Mouse (Mus musculus) erythroblast, embryonic 14.5 days (primary cell): Measurements from ENCODE around the gene Loxl4. TPM values are rescaled to one million over a fixed set of nuclear protein-coding genes. Genes with fewer than 3 reads are reported as not detected.

ENCODE experiments used
- H3K27me3 ChIP-seq: 2 replicates; pipeline ENCODE4 v1.6.1; 2012; ENCODE audit warnings: inconsistent platforms; ENCODE audit not compliant: control insufficient read depth
- H3K36me3 ChIP-seq: 2 replicates; pipeline ENCODE4 v1.6.1; 2012; ENCODE audit warnings: mild to moderate bottlenecking, inconsistent platforms; ENCODE audit not compliant: control insufficient read depth
- H3K4me1 ChIP-seq: 2 replicates; pipeline ENCODE4 v1.6.1; 2012; ENCODE audit warnings: inconsistent platforms; ENCODE audit not compliant: control insufficient read depth
- H3K4me3 ChIP-seq: replicated peaks from 2 replicates; pipeline ENCODE3; 2012; ENCODE audit warnings: moderate library complexity, mild to moderate bottlenecking, inconsistent platforms
- H3K9me3 ChIP-seq: 2 replicates; pipeline ENCODE4 v1.6.1; 2012; ENCODE audit warnings: low read length, inconsistent platforms, mixed read lengths; ENCODE audit not compliant: control insufficient read depth
- GATA1 ChIP-seq: IDR thresholded peaks from 2 replicates; pipeline ENCODE4 v1.6.1; 2012; ENCODE audit warnings: low read length, inconsistent platforms, mixed read lengths
- TAL1 ChIP-seq: IDR thresholded peaks from 3 replicates; pipeline ENCODE4 v1.6.1; 2012; ENCODE audit warnings: low read length, inconsistent platforms, mixed read lengths
- polyA plus RNA-seq: library from polyadenylated mRNA; stranded (reverse); fragments of >175 nt; gene quantifications from 2 replicates; pipeline ENCODE4 v1.2.3, GENCODE M21; 2012

Loxl4 gene
- polyA plus RNA-seq: not detected in 2 replicates

- peaks cover 30% of the 10 kb centered on the region for H3K27me3 ChIP-seq
- no peak for TF ChIP-seq TAL1
- no peak for TF ChIP-seq GATA1
- H3K36me3 ChIP-seq: no peaks in the 10 kb centered on the region
- H3K4me3 ChIP-seq: no peak within 1 kb of the TSS
- no peaks in the 10 kb centered on the region for H3K9me3 ChIP-seq
- H3K4me1 ChIP-seq: no peaks in the 10 kb centered on the region
Observed at GRCm38 (mm10) chr19:42612654-42613053, at the start of gene Loxl4. Gene Loxl4 (minus strand): TSS chr19:42612813.

GRCm38 (mm10) chr19:42661430-42662164 is 49.0 kb upstream of the Loxl4 start:
- no peak overlapping the region for H3K4me3 ChIP-seq
- TF ChIP-seq GATA1 (no peak), TAL1 (no peak)
- no peaks in the 10 kb centered on the region; the same call in 1 of the 2 replicates for H3K27me3 ChIP-seq
- H3K9me3 ChIP-seq: no peaks in the 10 kb centered on the region
- H3K4me1 ChIP-seq: no peaks in the 10 kb centered on the region; the same call in 1 of the 2 replicates
- no peaks in the 10 kb centered on the region for H3K36me3 ChIP-seq

GRCm38 (mm10) chr19:42660244-42660565 is 47.6 kb upstream of the Loxl4 start:
- Histone ChIP-seq H3K27me3 (no peaks in the 10 kb centered on the region; the same call in 1 of the 2 replicates), H3K4me3 (no peak overlapping the region), H3K4me1 (no peaks in the 10 kb centered on the region; the same call in 1 of the 2 replicates), H3K9me3 (no peaks in the 10 kb centered on the region), H3K36me3 (no peaks in the 10 kb centered on the region)
- TF ChIP-seq GATA1: no peak
- no peak for TF ChIP-seq TAL1

- Histone ChIP-seq H3K27me3 (no peaks in the 10 kb centered on the region; the same call in 1 of the 2 replicates), H3K4me1 (no peaks in the 10 kb centered on the region; the same call in 1 of the 2 replicates), H3K9me3 (no peaks in the 10 kb centered on the region), H3K4me3 (no peak overlapping the region), H3K36me3 (no peaks in the 10 kb centered on the region)
- TF ChIP-seq GATA1 (no peak), TAL1 (no peak)
Observed at GRCm38 (mm10) chr19:42659354-42660243, 47.0 kb upstream of the Loxl4 start.

GRCm38 (mm10) chr19:42658435-42659135 is 46.0 kb upstream of the Loxl4 start:
- Histone ChIP-seq H3K4me1 (no peaks in the 10 kb centered on the region; the same call in 1 of the 2 replicates), H3K9me3 (no peaks in the 10 kb centered on the region), H3K36me3 (no peaks in the 10 kb centered on the region), H3K4me3 (no peak overlapping the region), H3K27me3 (no peaks in the 10 kb centered on the region; the same call in 1 of the 2 replicates)
- TF ChIP-seq TAL1 (no peak), GATA1 (no peak)

- Histone ChIP-seq H3K4me1 (no peaks in the 10 kb centered on the region; the same call in 1 of the 2 replicates), H3K36me3 (no peaks in the 10 kb centered on the region), H3K9me3 (no peaks in the 10 kb centered on the region), H3K27me3 (no peaks in the 10 kb centered on the region), H3K4me3 (no peak overlapping the region)
- TF ChIP-seq GATA1 (no peak), TAL1 (no peak)
Observed at GRCm38 (mm10) chr19:42657769-42658168, 45.2 kb upstream of the Loxl4 start.

GRCm38 (mm10) chr19:42657306-42657705 is 44.7 kb upstream of the Loxl4 start:
- Histone ChIP-seq H3K4me1 (no peaks in the 10 kb centered on the region; the same call in 1 of the 2 replicates), H3K9me3 (no peaks in the 10 kb centered on the region), H3K27me3 (no peaks in the 10 kb centered on the region), H3K4me3 (no peak overlapping the region), H3K36me3 (no peaks in the 10 kb centered on the region)
- TF ChIP-seq TAL1 (no peak), GATA1 (no peak)

GRCm38 (mm10) chr19:42655006-42655405 is 42.4 kb upstream of the Loxl4 start:
- Histone ChIP-seq H3K9me3 (no peaks in the 10 kb centered on the region), H3K4me3 (no peak overlapping the region), H3K27me3 (no peaks in the 10 kb centered on the region), H3K36me3 (no peaks in the 10 kb centered on the region), H3K4me1 (no peaks in the 10 kb centered on the region; the same call in 1 of the 2 replicates)
- TF ChIP-seq TAL1 (no peak), GATA1 (no peak)
